8 mouse cellular contexts compared by ENCODE assay signal in genomic region chr12:76534641-76535283, GRCm38 (mm10). TPM values are rescaled to one million over a fixed set of nuclear protein-coding genes. Genes with fewer than 3 reads are reported as not detected.
DNase-seq lines count a peak whose midpoint lies in the region; ATAC-seq and TF ChIP-seq lines count a peak whose summit lies in the region.

No protein-coding gene starts in this region.

- no peak for TF ChIP-seq CTCF in lung, embryonic 14.5 days (IDR thresholded peaks at IDR 0.05; ENCODE audit: low read depth)

- H3ac ChIP-seq in myocyte (ENCODE audit: control insufficient read depth, insufficient read length) = no peak overlapping the region

- no peak; the same call in 1 of the 2 replicates for ATAC-seq in lung, embryonic 14.5 days (ENCODE audit: insufficient read depth)
- no peak for ATAC-seq in hindbrain, embryonic 15.5 days (ENCODE audit: low FRiP score, low read depth)

- no peak for TF ChIP-seq POLR2A in myocyte (IDR thresholded peaks at IDR 0.05; ENCODE audit: insufficient read length, low read depth)

- H3K4me2 ChIP-seq in lung, embryonic 14.5 days = peak overlapping the region; percentile 86
- H3K4me2 ChIP-seq in hindbrain, embryonic 15.5 days = peak overlapping the region; percentile 88
- peak overlapping the region; percentile 84 for H3K4me2 ChIP-seq in myocyte (ENCODE audit: low read depth)

- H3K79me2 ChIP-seq in myocyte (ENCODE audit: control insufficient read depth, insufficient read depth) = peaks cover 61% of the 10 kb centered on the region

- peak overlapping the region; percentile 73 for H3K4me3 ChIP-seq in lung, embryonic 14.5 days (ENCODE audit: low read depth, low read length)
- peak overlapping the region; percentile 52 for H3K4me3 ChIP-seq in hindbrain, embryonic 15.5 days
- peak overlapping the region; percentile 83 for H3K4me3 ChIP-seq in myocyte

- peak; percentile 61 for DNase-seq in lung, embryonic 14.5 days
- no peak for DNase-seq in lung, postnatal 4 days
- DNase-seq in embryo, embryonic 9.5 days (ENCODE audit: extremely low spot score) = peak; percentile 42
- DNase-seq in thymus, postnatal 4 days = no peak
- DNase-seq in adrenal gland, postnatal 36 days = no peak
- no peak for DNase-seq in ovary, postnatal 36 days (ENCODE audit: low spot score)

- H3K9ac ChIP-seq in lung, embryonic 14.5 days = peak overlapping the region; percentile 82
- no peak overlapping the region for H3K9ac ChIP-seq in hindbrain, embryonic 15.5 days

- 9% methylated on average over 9 of the region's 9 CpGs for WGBS in lung, embryonic 14.5 days
- 23% methylated on average over 9 of the region's 9 CpGs for WGBS in hindbrain, embryonic 15.5 days

- H3K36me3 ChIP-seq in lung, embryonic 14.5 days (ENCODE audit: insufficient read depth) = no peaks in the 10 kb centered on the region
- no peaks in the 10 kb centered on the region for H3K36me3 ChIP-seq in hindbrain, embryonic 15.5 days
- H3K36me3 ChIP-seq in myocyte (ENCODE audit: control insufficient read depth, insufficient read depth) = no peaks in the 10 kb centered on the region

- no peaks in the 10 kb centered on the region for H3K4me1 ChIP-seq in lung, embryonic 14.5 days (ENCODE audit: insufficient read depth)
- H3K4me1 ChIP-seq in hindbrain, embryonic 15.5 days (replicated peaks) = peaks cover 20% of the 10 kb centered on the region

- no peaks in the 10 kb centered on the region; the same call in 1 of the 2 replicates for H3K9me3 ChIP-seq in lung, embryonic 14.5 days (ENCODE audit: low read depth, low read length)
- no peaks in the 10 kb centered on the region for H3K9me3 ChIP-seq in hindbrain, embryonic 15.5 days

- H3K27ac ChIP-seq in lung, embryonic 14.5 days (ENCODE audit: low read depth) = peak overlapping the region; percentile 86; the same call in 1 of the 2 replicates
- no peak overlapping the region for H3K27ac ChIP-seq in hindbrain, embryonic 15.5 days (replicated peaks)

- peaks cover 26% of the 10 kb centered on the region for H3K27me3 ChIP-seq in lung, embryonic 14.5 days (ENCODE audit: insufficient read depth, low read length)
- H3K27me3 ChIP-seq in hindbrain, embryonic 15.5 days = peaks cover 45% of the 10 kb centered on the region
- no peaks in the 10 kb centered on the region for H3K27me3 ChIP-seq in myocyte (ENCODE audit: control insufficient read depth, insufficient read depth, insufficient read length)

TF ChIP-seq in myocyte, 11 proteins besides CTCF, POLR2A, EP300 and RAD21:
- peak; percentile 80 for TF ChIP-seq CEBPB (IDR thresholded peaks at IDR 0.05; ENCODE audit: insufficient read depth, poor library complexity, severe bottlenecking)
- no peak for TF ChIP-seq SRF (IDR thresholded peaks at IDR 0.05; ENCODE audit: control insufficient read depth, insufficient read length, low read depth)
TF ChIP-seq in myocyte: peak in this region for 1.

RNA-seq across cellular contexts. Expression of gene Plekhg3, which starts 4.1 kb away (rescaled TPM):
- 9.0 and 9.7 TPM in 2 replicates for polyA plus RNA-seq in lung, embryonic 14.5 days (2014; fragmentation: Nextera tagmentation; extraction: Ambion mirVana)
- polyA plus RNA-seq in hindbrain, embryonic 15.5 days (2015; fragmentation: Nextera tagmentation; extraction: Ambion mirVana) = 2.1 and 2.3 TPM in 2 replicates
- 11.2 TPM for polyA plus RNA-seq in myocyte (2012; fragmentation: generic; extraction: Trizol)
- total RNA-seq in adrenal gland, postnatal 36 days (2021) = 10 to 100 TPM; 11.1 to 13.0 TPM

Comparison
In these comparisons a context has a peak if more than half of its experiments do, and no peak if none do; other contexts are left out.
1. DNase-seq: peak in lung, embryonic 14.5 days (single experiment) and embryo, embryonic 9.5 days (single experiment); none in lung, postnatal 4 days (0 of 2), thymus, postnatal 4 days (single experiment), adrenal gland, postnatal 36 days (0 of 2) and ovary, postnatal 36 days (single experiment).
2. Peak in every context shown above with its lines, with median percentiles within 50 percentile points of each other: H3K4me2 ChIP-seq and H3K4me3 ChIP-seq.